Mouse (Mus musculus) MEL (cell line): ENCODE measurements around the gene Loxl1. TPM values are rescaled to one million over a fixed set of nuclear protein-coding genes. Genes with fewer than 3 reads are reported as not detected.

Experiments
- DNase-seq: peaks from one replicate; pipeline ENCODE4 v3.0.0; 2011; ENCODE audit warnings: low read depth, low spot score
- H3K27ac ChIP-seq: 2 replicates; pipeline ENCODE4 v1.5.1; 2012; ENCODE audit warnings: low read depth, mild to moderate bottlenecking, control low read depth, low read length, moderate library complexity; ENCODE audit not compliant: control insufficient read depth
- H3K27me3 ChIP-seq, 2 experiments: fragments of 150-350 bp in 1 of 2; sonication (generic) in 1 of 2; 2 replicates each; pipeline ENCODE4 v1.6.1; 2012; ENCODE audit warnings: low read length in 2 of 2, mild to moderate bottlenecking in 2 of 2, improper control_type of control experiment in 1 of 2, moderate library complexity in 1 of 2; ENCODE audit not compliant: insufficient read depth in 2 of 2, control insufficient read depth in 1 of 2
- H3K36me3 ChIP-seq, 2 experiments: 2 replicates each; pipeline ENCODE4 v1.6.1; 2012 to 2014; ENCODE audit warnings: low read length in 2 of 2, improper control_type of control experiment in 1 of 2, inconsistent platforms in 1 of 2, mild to moderate bottlenecking in 1 of 2; ENCODE audit not compliant: insufficient read depth in 2 of 2, control insufficient read depth in 1 of 2
- H3K4me1 ChIP-seq, 2 experiments: fragments of 150-350 bp in 1 of 2; sonication (generic) in 1 of 2; 2 replicates each; pipeline ENCODE4 v1.6.1; 2012; ENCODE audit warnings: low read length in 2 of 2, improper control_type of control experiment in 1 of 2, mild to moderate bottlenecking in 1 of 2; ENCODE audit not compliant: insufficient read depth in 2 of 2, control insufficient read depth in 1 of 2
- H3K4me3 ChIP-seq, 2 experiments: fragments of 150-350 bp in 1 of 2; sonication (generic) in 1 of 2; 2 replicates each; pipeline ENCODE4 v1.5.1; 2012; ENCODE audit warnings: low read depth in 2 of 2, low read length in 2 of 2, mild to moderate bottlenecking in 2 of 2, moderate library complexity in 2 of 2, control low read depth in 1 of 2, improper control_type of control experiment in 1 of 2; ENCODE audit not compliant: control insufficient read depth in 1 of 2, insufficient read depth in 1 of 2
- H3K79me2 ChIP-seq: 2 replicates; pipeline ENCODE4 v1.6.1; 2012; ENCODE audit warnings: mild to moderate bottlenecking, low read length, moderate library complexity; ENCODE audit not compliant: control insufficient read depth, poor library complexity, insufficient read depth
- H3K9ac ChIP-seq: 2 replicates; pipeline ENCODE4 v1.6.1; 2012; ENCODE audit warnings: low read depth, mild to moderate bottlenecking, control low read depth, low read length, moderate library complexity; ENCODE audit not compliant: control insufficient read depth, poor library complexity, severe bottlenecking
- H3K9me3 ChIP-seq: fragments of 150-350 bp; sonication (generic); replicated peaks from 2 replicates; pipeline ENCODE4 v1.6.1; 2012; ENCODE audit warnings: mild to moderate bottlenecking, low read length, improper control_type of control experiment, moderate library complexity; ENCODE audit not compliant: insufficient read depth
- BHLHE40 ChIP-seq: IDR thresholded peaks from 2 replicates; pipeline ENCODE4 v1.6.1; 2012; ENCODE audit warnings: low read depth, mild to moderate bottlenecking, inconsistent platforms, low read length, improper control_type of control experiment, borderline replicate concordance
- E2F4 ChIP-seq: IDR thresholded peaks from 2 replicates; pipeline ENCODE4 v1.6.1; 2011; ENCODE audit warnings: low read depth, low read length, improper control_type of control experiment, borderline replicate concordance
- ELF1 ChIP-seq: IDR thresholded peaks from 2 replicates; pipeline ENCODE4 v1.6.1; 2014; ENCODE audit warnings: low read depth, mild to moderate bottlenecking, inconsistent platforms, low read length, improper control_type of control experiment, moderate library complexity
- ETS1 ChIP-seq: IDR thresholded peaks from 2 replicates; pipeline ENCODE4 v1.6.1; 2012; ENCODE audit warnings: low read depth, mild to moderate bottlenecking, inconsistent platforms, low read length, improper control_type of control experiment, moderate library complexity
- KAT2A ChIP-seq: conservative IDR thresholded peaks from 2 replicates; pipeline ENCODE4 v1.6.1; 2012; ENCODE audit warnings: low read depth, low read length, improper control_type of control experiment, inconsistent platforms
- MAZ ChIP-seq: IDR thresholded peaks from 2 replicates; pipeline ENCODE4 v1.6.1; 2012; ENCODE audit warnings: low read depth, mild to moderate bottlenecking, inconsistent platforms, low read length, improper control_type of control experiment
- MEF2A ChIP-seq: IDR thresholded peaks from 2 replicates; pipeline ENCODE4 v1.6.1; 2014; ENCODE audit warnings: low read depth, mild to moderate bottlenecking, inconsistent platforms, low read length, improper control_type of control experiment; ENCODE audit not compliant: poor library complexity, insufficient replicate concordance, severe bottlenecking; ENCODE audit errors: extremely low read depth
- MXI1 ChIP-seq: IDR thresholded peaks from 2 replicates; pipeline ENCODE4 v1.6.1; 2011; ENCODE audit warnings: mild to moderate bottlenecking, low read depth, low read length, improper control_type of control experiment
- MYB ChIP-seq: IDR thresholded peaks from 2 replicates; pipeline ENCODE4 v1.6.1; 2011; ENCODE audit warnings: mild to moderate bottlenecking, low read depth, low read length, improper control_type of control experiment
- NELFE ChIP-seq: IDR thresholded peaks from 2 replicates; pipeline ENCODE4 v1.6.1; 2011; ENCODE audit warnings: low read depth, low read length, improper control_type of control experiment
- POLR2A ChIP-seq, 2 experiments: IDR thresholded peaks; 2 replicates each; pipeline ENCODE4 v1.6.1; 2011 to 2012; ENCODE audit warnings: low read length in 2 of 2, mild to moderate bottlenecking in 2 of 2, control low read depth in 1 of 2, improper control_type of control experiment in 1 of 2, low read depth in 1 of 2, moderate library complexity in 1 of 2; ENCODE audit not compliant: control insufficient read depth in 1 of 2, insufficient read depth in 1 of 2, poor library complexity in 1 of 2
- SIN3A ChIP-seq: IDR thresholded peaks from 2 replicates; pipeline ENCODE4 v1.6.1; 2012; ENCODE audit warnings: low read length, improper control_type of control experiment, inconsistent platforms
- SMC3 ChIP-seq: IDR thresholded peaks from 2 replicates; pipeline ENCODE4 v1.6.1; 2011; ENCODE audit warnings: low read depth, low read length, improper control_type of control experiment
- TBP ChIP-seq: IDR thresholded peaks from 2 replicates; pipeline ENCODE4 v1.8.0; 2011; ENCODE audit warnings: low read depth, low read length, improper control_type of control experiment
- UBTF ChIP-seq: IDR thresholded peaks from 2 replicates; pipeline ENCODE4 v1.6.1; 2012; ENCODE audit warnings: low read depth, mild to moderate bottlenecking, inconsistent platforms, low read length, improper control_type of control experiment, moderate library complexity, borderline replicate concordance; ENCODE audit not compliant: insufficient read depth
- USF1 ChIP-seq: IDR thresholded peaks from 2 replicates; pipeline ENCODE4 v1.6.1; 2014; ENCODE audit warnings: low read depth, mild to moderate bottlenecking, inconsistent platforms, low read length, improper control_type of control experiment, moderate library complexity
- USF2 ChIP-seq, 2 experiments: IDR thresholded peaks; 2 replicates each; pipeline ENCODE4 v1.6.1; 2011 to 2012; ENCODE audit warnings: improper control_type of control experiment in 2 of 2, low read length in 2 of 2, borderline replicate concordance in 1 of 2, inconsistent platforms in 1 of 2, low read depth in 1 of 2, mild to moderate bottlenecking in 1 of 2; ENCODE audit not compliant: insufficient read depth in 1 of 2
- ZC3H11A ChIP-seq: IDR thresholded peaks from 2 replicates; pipeline ENCODE4 v1.6.1; 2012; ENCODE audit warnings: low read depth, mild to moderate bottlenecking, inconsistent platforms, low read length, improper control_type of control experiment
- polyA plus RNA-seq, 2 experiments: library from polyadenylated mRNA; stranded (reverse) in 1 of 2; unstranded in 1 of 2; fragments of >175 nt in 1 of 2; fragments of >200 nt in 1 of 2; gene quantifications; 2 replicates each; pipeline versions ENCODE4 v1.2.1 to v1.2.4; 2012; ENCODE audit warnings: low replicate concordance in 2 of 2, low read depth in 1 of 2; ENCODE audit not compliant: insufficient read length in 2 of 2, insufficient read depth in 1 of 2, missing spikeins in 1 of 2
- total RNA-seq: library from RNA; depleted of rRNA; stranded (reverse); fragments of 300-350 nt; gene quantifications from 2 replicates; pipeline ENCODE4 v1.2.3, GENCODE M21; 2012

Loxl1 gene
- total and polyA plus RNA-seq, 3 experiments, result not detected

GRCm38 (mm10) chr9:58310043-58310660 is 2.8 kb downstream of the Loxl1 start:
- Histone ChIP-seq H3K27me3 (peaks cover 3% of the 10 kb centered on the region in 2 experiments; a peak in 3 of 4 replicates), H3K4me3 (no peak overlapping the region), H3K9me3 (no peaks in the 10 kb centered on the region), H3K9ac (no peak overlapping the region), H3K79me2 (no peaks in the 10 kb centered on the region), H3K27ac (no peak overlapping the region), H3K4me1 (no peaks in the 10 kb centered on the region; a peak in 1 of 4 replicates), H3K36me3 (peaks cover 0 to 2% of the 10 kb centered on the region in 2 experiments; a peak in 1 of 4 replicates)
- DNase-seq, result no peak
- TF ChIP-seq KAT2A, result no peak
- TF ChIP-seq SIN3A, result no peak

GRCm38 (mm10) chr9:58308395-58308794 is 4.6 kb downstream of the Loxl1 start:
- H3K4me1 ChIP-seq, result no peaks in the 10 kb centered on the region; a peak in 1 of 4 replicates
- H3K36me3 ChIP-seq, result peaks cover 0 to 2% of the 10 kb centered on the region in 2 experiments; a peak in 1 of 4 replicates
- no peak overlapping the region for H3K9ac ChIP-seq
- peaks cover 15 to 16% of the 10 kb centered on the region in 2 experiments for H3K27me3 ChIP-seq
- H3K4me3 ChIP-seq, result no peak overlapping the region
- DNase-seq, result no peak
- no peaks in the 10 kb centered on the region for H3K79me2 ChIP-seq
- no peak overlapping the region for H3K27ac ChIP-seq
- TF ChIP-seq MAZ, result no peak
- TF ChIP-seq NELFE, result no peak
- TF ChIP-seq MEF2A, result no peak
- TF ChIP-seq MXI1, result no peak
- no peak for TF ChIP-seq E2F4
- TF ChIP-seq USF2 (IDR thresholded peaks at IDR 0.05; ENCODE audit: borderline replicate concordance in 1 of 2, insufficient read depth in 1 of 2, low read depth in 1 of 2, low read length in 2 of 2), result no peak
- no peak for TF ChIP-seq MYB
- TF ChIP-seq ETS1, result no peak
- no peak for TF ChIP-seq BHLHE40
- TF ChIP-seq TBP, result no peak
- no peak for TF ChIP-seq ZC3H11A
- TF ChIP-seq ELF1, result no peak
- no peak for TF ChIP-seq POLR2A (IDR thresholded peaks at IDR 0.05; ENCODE audit: control insufficient read depth in 1 of 2, insufficient read depth in 1 of 2, low read depth in 1 of 2, low read length in 2 of 2, poor library complexity in 1 of 2)
- no peak for TF ChIP-seq USF1
- no peak for TF ChIP-seq SMC3
- TF ChIP-seq UBTF, result no peak
- H3K9me3 ChIP-seq, result no peaks in the 10 kb centered on the region
